Mouse (Mus musculus) liver, adult 2 months (tissue): ENCODE data around the gene Rgs10.

Source experiments
- CTCF ChIP-seq: fragments of 200-500 bp; IDR thresholded peaks from 2 replicates; pipeline ENCODE4 v1.5.1; 2011; ENCODE audit warnings: low read depth, low read length, control low read depth
- POLR2A ChIP-seq: fragments of 200-500 bp; IDR thresholded peaks from 2 replicates; pipeline ENCODE4 v1.6.1; 2011; ENCODE audit warnings: low read length, control low read depth; ENCODE audit not compliant: insufficient read depth; ENCODE audit errors: extremely low read depth

- TF ChIP-seq CTCF, result no peak
- no peak for TF ChIP-seq POLR2A
Measured at GRCm38 (mm10) chr7:128359741-128360140, 58.8 kb downstream of the Rgs10 start.
